Mouse (Mus musculus): ENCODE data around the gene Gm11983. TPM values are rescaled to one million over a fixed set of nuclear protein-coding genes. Genes with fewer than 3 reads are reported as not detected.
"Not testable (repeated sequence)": the region's sequence is repeated elsewhere in the genome, so short reads cannot be mapped to it uniquely, and the experiment has no call there.

Gene Gm11983
- total and polyA plus RNA-seq, 3 experiments, result not detected

DNA sequence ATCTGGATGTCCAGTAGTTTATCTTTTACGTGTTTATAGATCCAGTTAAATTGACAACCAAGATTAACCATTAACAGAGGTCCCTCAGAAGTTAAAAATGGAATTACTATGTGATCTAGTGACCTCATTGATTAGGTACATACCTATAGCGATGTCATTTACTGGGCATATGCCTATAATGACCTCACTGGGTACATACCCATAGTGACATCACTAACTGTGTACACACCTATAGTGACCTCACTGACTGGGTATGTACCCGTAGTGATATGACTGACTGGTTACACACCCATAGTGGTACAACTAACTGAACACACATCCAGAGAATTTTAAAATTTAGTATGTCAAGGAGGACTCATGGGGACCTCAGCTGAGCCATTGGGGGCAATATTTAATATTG is 18.5 kb upstream of the Gm11983 start:
- DNase-seq (ENCODE audit: extremely low read depth), result no peak
- Histone ChIP-seq H3K9me3 (replicated peaks; ENCODE audit: low read length) (no peaks in the 10 kb centered on the region), H3K4me2 (ENCODE audit: insufficient read depth, low read depth, poor library complexity, severe bottlenecking) (no peak overlapping the region), H3K79me2 (replicated peaks; ENCODE audit: control insufficient read depth, extremely low read depth, insufficient read depth, poor library complexity, severe bottlenecking) (no peaks in the 10 kb centered on the region), H3K27ac (ENCODE audit: insufficient read depth, low read depth) (no peak overlapping the region), H3K4me1 (ENCODE audit: control insufficient read depth in 1 of 2, insufficient read depth in 2 of 2) (no peaks in the 10 kb centered on the region), H3K9ac (ENCODE audit: insufficient read depth, low read depth) (no peak overlapping the region), H3K27me3 (replicated peaks) (peaks cover 52% of the 10 kb centered on the region), H3K4me3 (replicated peaks in 1 of 3; ENCODE audit: low read depth in 2 of 3, low read length in 2 of 3, poor library complexity in 1 of 3) (no peak overlapping the region), H3K36me3 (replicated peaks in 1 of 2; ENCODE audit: control insufficient read depth in 1 of 2, insufficient read depth in 1 of 2, low read length in 1 of 2) (no peaks in the 10 kb centered on the region)
- in situ Hi-C loops (cut with MboI; ENCODE audit: low pct_ligation_motif_present, low pct_unique_long_range_greater_than_20kb, low sequenced_read_pairs) (no loop called here), dilution Hi-C loops (cut with MboI; ENCODE audit: extremely low pct_ligation_motif_present, extremely low pct_unique_long_range_greater_than_20kb, low sequenced_read_pairs) (no loop called here)
- no peak for TF ChIP-seq PAX5 (IDR thresholded peaks at IDR 0.05; ENCODE audit: low read length)
- no peak for TF ChIP-seq EP300 (IDR thresholded peaks at IDR 0.05; ENCODE audit: low read length)
- TF ChIP-seq MEF2A (IDR thresholded peaks at IDR 0.05; ENCODE audit: borderline replicate concordance, low read depth, low read length), result no peak
- TF ChIP-seq ZC3H11A (IDR thresholded peaks at IDR 0.05; ENCODE audit: low read depth, low read length), result no peak
- no peak for TF ChIP-seq ZNF384 (IDR thresholded peaks at IDR 0.05; ENCODE audit: low read depth, low read length)

DNA sequence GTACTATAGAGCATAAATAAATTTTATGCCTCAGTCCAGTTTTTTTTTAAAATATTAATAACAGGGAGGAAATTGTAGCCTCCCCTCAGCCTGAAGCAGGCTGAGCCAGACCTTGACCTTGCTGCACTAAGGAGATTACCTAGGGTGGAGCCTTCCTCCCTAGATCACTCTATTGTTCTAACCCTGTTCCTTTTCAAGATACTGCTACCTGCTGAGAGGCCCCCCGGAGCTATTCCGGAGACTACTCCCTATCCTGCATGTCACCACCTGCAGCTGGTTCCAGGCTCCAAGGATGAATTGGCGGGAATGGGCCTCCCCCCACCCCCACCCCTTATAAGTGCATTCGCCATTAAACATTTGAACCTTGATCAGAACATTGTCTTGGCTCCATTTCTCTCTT is 15.9 kb upstream of the Gm11983 start:
- DNase-seq (ENCODE audit: extremely low read depth); H3K9me3 ChIP-seq (replicated peaks; ENCODE audit: low read length); dilution Hi-C loops (cut with MboI; ENCODE audit: extremely low pct_ligation_motif_present, extremely low pct_unique_long_range_greater_than_20kb, low sequenced_read_pairs); H3K4me2 ChIP-seq (ENCODE audit: insufficient read depth, low read depth, poor library complexity, severe bottlenecking); in situ Hi-C loops (cut with MboI; ENCODE audit: low pct_ligation_motif_present, low pct_unique_long_range_greater_than_20kb, low sequenced_read_pairs); H3K36me3 ChIP-seq (replicated peaks in 1 of 2; ENCODE audit: control insufficient read depth in 1 of 2, insufficient read depth in 1 of 2, low read length in 1 of 2); H3K9ac ChIP-seq (ENCODE audit: insufficient read depth, low read depth); H3K79me2 ChIP-seq (replicated peaks; ENCODE audit: control insufficient read depth, extremely low read depth, insufficient read depth, poor library complexity, severe bottlenecking); H3K4me1 ChIP-seq (ENCODE audit: control insufficient read depth in 1 of 2, insufficient read depth in 2 of 2); H3K27ac ChIP-seq (ENCODE audit: insufficient read depth, low read depth); H3K4me3 ChIP-seq (replicated peaks in 1 of 3; ENCODE audit: low read depth in 2 of 3, low read length in 2 of 3, poor library complexity in 1 of 3): not testable (repeated sequence)
- peaks cover 31% of the 10 kb centered on the region for H3K27me3 ChIP-seq (replicated peaks)

DNA sequence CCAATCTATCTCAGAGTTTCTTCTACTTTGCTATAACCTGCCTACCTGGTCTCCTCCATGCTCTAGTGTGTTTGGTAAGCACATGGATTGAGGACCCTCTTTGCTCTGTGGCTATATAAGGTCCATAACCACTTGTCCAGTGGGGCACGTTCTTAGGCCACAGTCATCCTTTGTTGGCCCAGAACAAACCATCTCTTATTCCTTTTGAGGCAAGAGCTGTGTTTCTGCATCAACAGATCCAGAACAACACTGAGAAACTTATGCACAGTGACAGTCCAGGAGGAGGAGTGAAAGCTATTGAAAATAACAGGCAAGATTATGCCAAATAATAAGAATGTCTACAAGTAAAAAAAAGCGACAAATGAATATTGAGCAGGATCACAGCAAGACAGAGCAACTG is 6.4 kb upstream of the Gm11983 start:
- peaks cover 4% of the 10 kb centered on the region for H3K9me3 ChIP-seq (replicated peaks; ENCODE audit: low read length)
- no peaks in the 10 kb centered on the region for H3K36me3 ChIP-seq (replicated peaks in 1 of 2; ENCODE audit: control insufficient read depth in 1 of 2, insufficient read depth in 1 of 2, low read length in 1 of 2)
- H3K27ac ChIP-seq (ENCODE audit: insufficient read depth, low read depth), result no peak overlapping the region
- in situ Hi-C loops (cut with MboI; ENCODE audit: low pct_ligation_motif_present, low pct_unique_long_range_greater_than_20kb, low sequenced_read_pairs) (no loop called here), dilution Hi-C loops (cut with MboI; ENCODE audit: extremely low pct_ligation_motif_present, extremely low pct_unique_long_range_greater_than_20kb, low sequenced_read_pairs) (no loop called here)
- TF ChIP-seq ZNF384 (IDR thresholded peaks at IDR 0.05; ENCODE audit: low read depth, low read length), result no peak
- TF ChIP-seq KAT2A (IDR thresholded peaks at IDR 0.05; ENCODE audit: insufficient replicate concordance, low read length), result no peak
- H3K9ac ChIP-seq (ENCODE audit: insufficient read depth, low read depth), result no peak overlapping the region
- H3K4me1 ChIP-seq (ENCODE audit: control insufficient read depth in 1 of 2, insufficient read depth in 2 of 2), result no peaks in the 10 kb centered on the region
- H3K4me2 ChIP-seq (ENCODE audit: insufficient read depth, low read depth, poor library complexity, severe bottlenecking), result no peak overlapping the region
- H3K27me3 ChIP-seq (replicated peaks), result peaks cover 53% of the 10 kb centered on the region
- H3K79me2 ChIP-seq (replicated peaks; ENCODE audit: control insufficient read depth, extremely low read depth, insufficient read depth, poor library complexity, severe bottlenecking), result no peaks in the 10 kb centered on the region
- no peak overlapping the region for H3K4me3 ChIP-seq (replicated peaks in 1 of 3; ENCODE audit: low read depth in 2 of 3, low read length in 2 of 3, poor library complexity in 1 of 3)
- DNase-seq (ENCODE audit: extremely low read depth), result no peak

DNA sequence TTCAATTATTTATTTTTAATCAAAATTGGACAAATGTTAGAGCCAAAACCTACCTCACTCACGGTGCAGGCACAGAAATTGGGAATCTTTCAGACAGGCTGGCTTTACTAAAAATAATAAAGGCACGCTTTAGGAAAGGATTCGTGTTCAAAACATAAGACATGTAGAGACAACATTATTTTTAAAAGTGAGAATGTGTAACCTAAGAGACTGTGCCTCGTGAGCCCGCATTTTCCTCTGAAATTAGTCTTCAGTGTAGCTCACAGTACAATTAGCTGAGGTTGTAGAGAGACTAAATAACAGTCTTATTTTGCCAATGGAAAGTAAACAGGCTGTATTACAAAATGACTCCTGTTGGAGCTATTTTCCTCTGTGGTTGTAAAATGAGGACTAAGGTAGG is 4.7 kb upstream of the Gm11983 start:
- no peak for DNase-seq (ENCODE audit: extremely low read depth)
- no peak overlapping the region for H3K27ac ChIP-seq (ENCODE audit: insufficient read depth, low read depth)
- in situ Hi-C loops (cut with MboI; ENCODE audit: low pct_ligation_motif_present, low pct_unique_long_range_greater_than_20kb, low sequenced_read_pairs), result no loop called here
- H3K27me3 ChIP-seq (replicated peaks), result peaks cover 67% of the 10 kb centered on the region
- peaks cover 4% of the 10 kb centered on the region for H3K9me3 ChIP-seq (replicated peaks; ENCODE audit: low read length)
- dilution Hi-C loops (cut with MboI; ENCODE audit: extremely low pct_ligation_motif_present, extremely low pct_unique_long_range_greater_than_20kb, low sequenced_read_pairs), result no loop called here
- no peaks in the 10 kb centered on the region for H3K4me1 ChIP-seq (ENCODE audit: control insufficient read depth in 1 of 2, insufficient read depth in 2 of 2)
- H3K9ac ChIP-seq (ENCODE audit: insufficient read depth, low read depth), result no peak overlapping the region
- H3K79me2 ChIP-seq (replicated peaks; ENCODE audit: control insufficient read depth, extremely low read depth, insufficient read depth, poor library complexity, severe bottlenecking), result no peaks in the 10 kb centered on the region
- TF ChIP-seq USF2 (conservative IDR thresholded peaks at IDR 0.05; ENCODE audit: low read depth, low read length), result no peak
- no peak for TF ChIP-seq MAFK (IDR thresholded peaks at IDR 0.05; ENCODE audit: insufficient replicate concordance, low read length)
- no peak for TF ChIP-seq ELF1 (IDR thresholded peaks at IDR 0.05; ENCODE audit: low read depth, low read length)
- TF ChIP-seq E2F4 (IDR thresholded peaks at IDR 0.05; ENCODE audit: insufficient replicate concordance, low read depth, low read length), result no peak
- no peak for TF ChIP-seq KAT2A (IDR thresholded peaks at IDR 0.05; ENCODE audit: insufficient replicate concordance, low read length)
- no peak for TF ChIP-seq ZMIZ1 (IDR thresholded peaks at IDR 0.05; ENCODE audit: low read depth, low read length)
- TF ChIP-seq NELFE (IDR thresholded peaks at IDR 0.05; ENCODE audit: low read depth, low read length), result no peak
- H3K36me3 ChIP-seq (replicated peaks in 1 of 2; ENCODE audit: control insufficient read depth in 1 of 2, insufficient read depth in 1 of 2, low read length in 1 of 2), result no peaks in the 10 kb centered on the region
- no peak overlapping the region for H3K4me3 ChIP-seq (replicated peaks in 1 of 3; ENCODE audit: low read depth in 2 of 3, low read length in 2 of 3, poor library complexity in 1 of 3)
- no peak overlapping the region for H3K4me2 ChIP-seq (ENCODE audit: insufficient read depth, low read depth, poor library complexity, severe bottlenecking)

All from CH12.LX (cell line).